Mouse (Mus musculus): ENCODE measurements around the gene Tfpi. TPM values are rescaled to one million over a fixed set of nuclear protein-coding genes. Genes with fewer than 3 reads are reported as not detected.
"Not testable (repeated sequence)": the region's sequence is repeated elsewhere in the genome, so short reads cannot be mapped to it uniquely, and the experiment has no call there.

Tfpi gene
- polyA plus RNA-seq, 1 experiment from 2014 or later: 26.3 TPM

GRCm38 (mm10) chr2:84396557-84396956 lies 80.0 kb downstream of the Tfpi start:
- in situ Hi-C loops (cut with MboI; ENCODE audit: low pct_unique_long_range_greater_than_20kb): no loop called here
- DNase-seq (ENCODE audit: low read depth, low spot score): no peak
- TF ChIP-seq CTCF (IDR thresholded peaks at IDR 0.05): no peak
- ChIA-PET CTCF (no interaction called here), POLR2A (no interaction called here)
- no peak for ATAC-seq
- peaks cover 12% of the 10 kb centered on the region for H3K27me3 ChIP-seq

GRCm38 (mm10) chr2:84393236-84393635 lies 83.3 kb downstream of the Tfpi start:
- CTCF ChIA-PET: no interaction called here
- in situ Hi-C loops (cut with MboI; ENCODE audit: low pct_unique_long_range_greater_than_20kb): no loop called here
- TF ChIP-seq CTCF (IDR thresholded peaks at IDR 0.05): no peak
- no peak for DNase-seq (ENCODE audit: low read depth, low spot score)
- ATAC-seq: no peak
- H3K27me3 ChIP-seq: peaks cover 18% of the 10 kb centered on the region
- POLR2A ChIA-PET: no interaction called here

DNA sequence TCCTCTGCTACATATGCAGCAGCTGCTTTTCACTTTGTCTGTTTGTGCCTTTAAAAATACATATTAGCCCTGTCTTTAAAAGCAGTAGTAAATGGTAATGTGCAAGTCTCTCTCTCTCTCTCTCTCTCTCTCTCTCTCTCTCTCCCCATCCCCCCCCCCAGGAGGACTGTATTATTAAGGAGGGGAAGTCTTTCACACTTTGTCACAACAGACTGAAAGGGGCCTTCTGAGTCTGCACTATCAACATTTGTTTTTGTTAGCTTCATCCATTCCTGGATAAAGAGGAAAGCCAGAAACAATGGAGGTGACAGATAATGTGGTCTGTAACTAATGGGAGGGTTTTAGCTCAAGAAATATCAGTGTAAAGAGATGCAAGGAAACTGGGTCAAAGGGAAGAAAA lies 87.5 kb downstream of the Tfpi start:
- TF ChIP-seq CTCF (IDR thresholded peaks at IDR 0.05): no peak
- in situ Hi-C loops (cut with MboI; ENCODE audit: low pct_unique_long_range_greater_than_20kb): no loop called here
- H3K27me3 ChIP-seq: peaks cover 5% of the 10 kb centered on the region
- ChIA-PET CTCF (no interaction called here), POLR2A (interaction anchor here (0.6 to 0.8 kb wide), 2 partner anchors 31 to 176 kb away, joined by 3 to 4 read pairs; no protein-coding TSS in a partner anchor)
- ATAC-seq (no peak), DNase-seq (ENCODE audit: low read depth, low spot score) (no peak)

GRCm38 (mm10) chr2:84388537-84388936 lies 88.0 kb downstream of the Tfpi start:
- ATAC-seq; CTCF ChIA-PET; H3K27me3 ChIP-seq; in situ Hi-C loops (cut with MboI; ENCODE audit: low pct_unique_long_range_greater_than_20kb); DNase-seq (ENCODE audit: low read depth, low spot score): not testable (repeated sequence)
- POLR2A ChIA-PET: interaction anchor here (0.6 to 0.8 kb wide), 2 partner anchors 31 to 175 kb away, joined by 3 to 4 read pairs; no protein-coding TSS in a partner anchor

- in situ Hi-C loops (cut with MboI; ENCODE audit: low pct_unique_long_range_greater_than_20kb): no loop called here
- ChIA-PET CTCF (no interaction called here), POLR2A (no interaction called here)
- no peak for DNase-seq (ENCODE audit: low read depth, low spot score)
- no peak for ATAC-seq
- peaks cover 5% of the 10 kb centered on the region for H3K27me3 ChIP-seq
- no peak for TF ChIP-seq CTCF (IDR thresholded peaks at IDR 0.05)
Measured at GRCm38 (mm10) chr2:84388023-84388416, 88.6 kb downstream of the Tfpi start.

- POLR2A ChIA-PET: no interaction called here
- peaks cover 5% of the 10 kb centered on the region for H3K27me3 ChIP-seq
- ATAC-seq (no peak), DNase-seq (ENCODE audit: low read depth, low spot score) (no peak)
- CTCF ChIA-PET: no interaction called here
- TF ChIP-seq CTCF (IDR thresholded peaks at IDR 0.05): no peak
- in situ Hi-C loops (cut with MboI; ENCODE audit: low pct_unique_long_range_greater_than_20kb): no loop called here
Measured at GRCm38 (mm10) chr2:84387394-84388022, 89.1 kb downstream of the Tfpi start.

- in situ Hi-C loops (cut with MboI; ENCODE audit: low pct_unique_long_range_greater_than_20kb): no loop called here
- peaks cover 8% of the 10 kb centered on the region for H3K27me3 ChIP-seq
- ChIA-PET POLR2A (interaction anchor here (0.6 to 0.7 kb wide), 4 partner anchors 168 to 1690 kb away, joined by 3 to 6 read pairs (median 4); no protein-coding TSS in a partner anchor), CTCF (no interaction called here)
- DNase-seq (ENCODE audit: low read depth, low spot score): peak; percentile 20
- no peak for TF ChIP-seq CTCF (IDR thresholded peaks at IDR 0.05)
- no peak for ATAC-seq
Measured at GRCm38 (mm10) chr2:84386563-84387393, 89.8 kb downstream of the Tfpi start.

- in situ Hi-C loops (cut with MboI; ENCODE audit: low pct_unique_long_range_greater_than_20kb): no loop called here
- no peak for TF ChIP-seq CTCF (IDR thresholded peaks at IDR 0.05)
- peaks cover 16% of the 10 kb centered on the region for H3K27me3 ChIP-seq
- ATAC-seq: no peak
- CTCF ChIA-PET: no interaction called here
- POLR2A ChIA-PET: no interaction called here
- DNase-seq (ENCODE audit: low read depth, low spot score): no peak
Measured at GRCm38 (mm10) chr2:84384911-84385693, 91.5 kb downstream of the Tfpi start.

DNA sequence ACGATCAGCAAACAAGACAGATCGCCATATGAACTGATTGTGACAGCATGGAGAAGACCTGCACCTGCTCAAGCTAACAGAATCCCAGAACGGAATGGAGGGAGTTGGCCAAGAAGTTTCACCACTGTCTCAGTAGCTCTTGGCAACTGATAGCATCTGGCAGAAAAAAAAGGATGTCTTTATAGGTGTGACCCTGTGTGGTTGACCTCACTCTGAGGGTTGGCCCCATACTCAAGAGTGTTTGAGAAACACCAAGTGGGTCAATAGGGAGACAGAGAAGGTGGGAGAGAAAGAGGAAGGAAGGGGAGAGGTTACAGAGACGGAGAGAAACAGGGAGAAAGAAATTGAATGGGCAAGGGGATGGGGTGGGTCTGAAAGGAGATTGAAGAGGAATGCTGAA lies 92.7 kb downstream of the Tfpi start:
- CTCF ChIA-PET: no interaction called here
- in situ Hi-C loops (cut with MboI; ENCODE audit: low pct_unique_long_range_greater_than_20kb): no loop called here
- POLR2A ChIA-PET: no interaction called here
- ATAC-seq (no peak), DNase-seq (ENCODE audit: low read depth, low spot score) (no peak)
- no peak for TF ChIP-seq CTCF (IDR thresholded peaks at IDR 0.05)
- peaks cover 11% of the 10 kb centered on the region for H3K27me3 ChIP-seq

Other genes starting within 250 kb of the Tfpi start
- not detected for gene Calcrl, start 51.4 kb downstream of the Tfpi start, polyA plus RNA-seq (2021)
- 102 TPM for gene Ctnnd1, start 174.0 kb upstream of the Tfpi start, polyA plus RNA-seq (2021)
- 0.10 TPM for gene Btbd18, start 182.3 kb upstream of the Tfpi start, polyA plus RNA-seq (2021)
- gene Selenoh, start 194.0 kb upstream of the Tfpi start, polyA plus RNA-seq (2021): 60.4 TPM
- not detected for gene Gm28635, start 201.3 kb upstream of the Tfpi start, polyA plus RNA-seq (2021)
- 30.6 TPM for gene Med19, start 201.6 kb upstream of the Tfpi start, polyA plus RNA-seq (2021)
- gene Tmx2, start 202.4 kb upstream of the Tfpi start, polyA plus RNA-seq (2021): 244 TPM
- 65.0 TPM for gene Zdhhc5, start 238.4 kb upstream of the Tfpi start, polyA plus RNA-seq (2021)

Data from Patski (cell line).